Mouse (Mus musculus): Measurements from ENCODE around the gene Herpud1. TPM values are rescaled to one million over a fixed set of nuclear protein-coding genes. Genes with fewer than 3 reads are reported as not detected.

The Herpud1 gene
- total and polyA plus RNA-seq, 3 experiments: 124 to 257 (median 206) TPM

- Histone ChIP-seq H3K36me3 (replicated peaks in 1 of 2; ENCODE audit: control insufficient read depth in 1 of 2, insufficient read depth in 1 of 2, low read length in 1 of 2) (peaks cover 0 to 5% of the 10 kb centered on the region in 2 experiments), H3K4me1 (ENCODE audit: control insufficient read depth in 1 of 2, insufficient read depth in 2 of 2) (peaks cover 21 to 65% of the 10 kb centered on the region in 2 experiments), H3K9ac (ENCODE audit: insufficient read depth, low read depth) (peak overlapping the region; percentile 94), H3K27me3 (replicated peaks) (no peaks in the 10 kb centered on the region), H3K79me2 (replicated peaks; ENCODE audit: control insufficient read depth, extremely low read depth, insufficient read depth, poor library complexity, severe bottlenecking) (peaks cover 60% of the 10 kb centered on the region), H3K4me2 (ENCODE audit: insufficient read depth, low read depth, poor library complexity, severe bottlenecking) (peak overlapping the region; percentile 96), H3K4me3 (replicated peaks in 1 of 3; ENCODE audit: low read depth in 2 of 3, low read length in 2 of 3, poor library complexity in 1 of 3) (peak overlapping the region in 1 of 3 experiments; percentile 37), H3K9me3 (replicated peaks; ENCODE audit: low read length) (no peaks in the 10 kb centered on the region), H3K27ac (ENCODE audit: insufficient read depth, low read depth) (peak overlapping the region; percentile 54; the same call in 1 of the 2 replicates)
- peak; percentile 72 for DNase-seq (ENCODE audit: extremely low read depth)
- in situ Hi-C loops (cut with MboI; ENCODE audit: low pct_ligation_motif_present, low pct_unique_long_range_greater_than_20kb, low sequenced_read_pairs) (no loop called here), dilution Hi-C loops (cut with MboI; ENCODE audit: extremely low pct_ligation_motif_present, extremely low pct_unique_long_range_greater_than_20kb, low sequenced_read_pairs) (no loop called here)
- TF ChIP-seq ZNF384 (IDR thresholded peaks at IDR 0.05; ENCODE audit: low read depth, low read length) (peak; percentile 59; the same call in 1 of the 2 replicates), JUND (conservative IDR thresholded peaks at IDR 0.05; ENCODE audit: low read depth, low read length) (peak; percentile 59; the same call in 1 of the 2 replicates), SMC3 (IDR thresholded peaks at IDR 0.05; ENCODE audit: low read depth, low read length) (no peak), TCF12 (IDR thresholded peaks at IDR 0.05; ENCODE audit: low read depth, low read length) (no peak), ZMIZ1 (IDR thresholded peaks at IDR 0.05; ENCODE audit: low read depth, low read length) (peak; percentile 71; the same call in 1 of the 2 replicates), MAZ (IDR thresholded peaks at IDR 0.05; ENCODE audit: low read depth, low read length) (0 out of 2 replicates have a peak, but pooled peaks have one; percentile 13), ETS1 (conservative IDR thresholded peaks at IDR 0.05; ENCODE audit: low read depth, low read length) (peak; percentile 31; the same call in 1 of the 2 replicates), POLR2A (IDR thresholded peaks at IDR 0.05; ENCODE audit: low read depth, low read length) (0 out of 2 replicates have a peak, but pooled peaks have one; percentile 29), KAT2A (IDR thresholded peaks at IDR 0.05; ENCODE audit: insufficient replicate concordance, low read length) (0 out of 2 replicates have a peak, but pooled peaks have one; percentile 25), MAFK (IDR thresholded peaks at IDR 0.05; ENCODE audit: insufficient replicate concordance, low read length) (no peak), JUN (IDR thresholded peaks at IDR 0.05; ENCODE audit: insufficient read depth, low read depth, low read length) (peak; percentile 30; the same call in 1 of the 2 replicates)
These were observed 50.7 kb downstream of the Herpud1 start for GRCm38 (mm10) chr8:94436900-94437299.

- in situ Hi-C loops (cut with MboI; ENCODE audit: low pct_ligation_motif_present, low pct_unique_long_range_greater_than_20kb, low sequenced_read_pairs): no loop called here
- Histone ChIP-seq H3K4me1 (ENCODE audit: control insufficient read depth in 1 of 2, insufficient read depth in 2 of 2) (peaks cover 17 to 65% of the 10 kb centered on the region in 2 experiments), H3K79me2 (replicated peaks; ENCODE audit: control insufficient read depth, extremely low read depth, insufficient read depth, poor library complexity, severe bottlenecking) (peaks cover 77% of the 10 kb centered on the region), H3K27ac (ENCODE audit: insufficient read depth, low read depth) (peak overlapping the region; percentile 24; the same call in 1 of the 2 replicates), H3K4me3 (replicated peaks in 1 of 3; ENCODE audit: low read depth in 2 of 3, low read length in 2 of 3, poor library complexity in 1 of 3) (peak overlapping the region in 1 of 3 experiments; percentile 28), H3K9ac (ENCODE audit: insufficient read depth, low read depth) (peak overlapping the region; percentile 23), H3K4me2 (ENCODE audit: insufficient read depth, low read depth, poor library complexity, severe bottlenecking) (peak overlapping the region; percentile 59), H3K36me3 (replicated peaks in 1 of 2; ENCODE audit: control insufficient read depth in 1 of 2, insufficient read depth in 1 of 2, low read length in 1 of 2) (peaks cover 0 to 15% of the 10 kb centered on the region in 2 experiments), H3K9me3 (replicated peaks; ENCODE audit: low read length) (no peaks in the 10 kb centered on the region), H3K27me3 (replicated peaks) (no peaks in the 10 kb centered on the region)
- dilution Hi-C loops (cut with MboI; ENCODE audit: extremely low pct_ligation_motif_present, extremely low pct_unique_long_range_greater_than_20kb, low sequenced_read_pairs): no loop called here
- DNase-seq (ENCODE audit: extremely low read depth): no peak
- TF ChIP-seq IRF4 (IDR thresholded peaks at IDR 0.05; ENCODE audit: low read depth, low read length): no peak
These were observed 52.4 kb downstream of the Herpud1 start for GRCm38 (mm10) chr8:94438659-94439058.

GRCm38 (mm10) chr8:94439691-94440090 lies 53.5 kb downstream of the Herpud1 start:
- H3K27me3 ChIP-seq (replicated peaks): no peaks in the 10 kb centered on the region
- H3K36me3 ChIP-seq (replicated peaks in 1 of 2; ENCODE audit: control insufficient read depth in 1 of 2, insufficient read depth in 1 of 2, low read length in 1 of 2): peaks cover under 1 to 20% of the 10 kb centered on the region in 2 experiments
- peaks cover 22 to 72% of the 10 kb centered on the region in 2 experiments for H3K4me1 ChIP-seq (ENCODE audit: control insufficient read depth in 1 of 2, insufficient read depth in 2 of 2)
- in situ Hi-C loops (cut with MboI; ENCODE audit: low pct_ligation_motif_present, low pct_unique_long_range_greater_than_20kb, low sequenced_read_pairs) (no loop called here), dilution Hi-C loops (cut with MboI; ENCODE audit: extremely low pct_ligation_motif_present, extremely low pct_unique_long_range_greater_than_20kb, low sequenced_read_pairs) (no loop called here)
- H3K27ac ChIP-seq (ENCODE audit: insufficient read depth, low read depth): no peak overlapping the region
- no peak for DNase-seq (ENCODE audit: extremely low read depth)
- peaks cover 87% of the 10 kb centered on the region for H3K79me2 ChIP-seq (replicated peaks; ENCODE audit: control insufficient read depth, extremely low read depth, insufficient read depth, poor library complexity, severe bottlenecking)
- H3K9ac ChIP-seq (ENCODE audit: insufficient read depth, low read depth): no peak overlapping the region
- H3K4me2 ChIP-seq (ENCODE audit: insufficient read depth, low read depth, poor library complexity, severe bottlenecking): no peak overlapping the region
- H3K4me3 ChIP-seq (replicated peaks in 1 of 3; ENCODE audit: low read depth in 2 of 3, low read length in 2 of 3, poor library complexity in 1 of 3): no peak overlapping the region
- no peaks in the 10 kb centered on the region for H3K9me3 ChIP-seq (replicated peaks; ENCODE audit: low read length)
- TF ChIP-seq CHD2 (IDR thresholded peaks at IDR 0.05; ENCODE audit: low read length): no peak
- no peak for TF ChIP-seq POLR2A (IDR thresholded peaks at IDR 0.05; ENCODE audit: low read depth, low read length)
- no peak; the same call in 1 of the 2 replicates for TF ChIP-seq MXI1 (IDR thresholded peaks at IDR 0.05; ENCODE audit: low read depth, low read length)
- no peak for TF ChIP-seq USF2 (conservative IDR thresholded peaks at IDR 0.05; ENCODE audit: low read depth, low read length)
- TF ChIP-seq ZNF384 (IDR thresholded peaks at IDR 0.05; ENCODE audit: low read depth, low read length): peak; percentile 91
- TF ChIP-seq JUND (conservative IDR thresholded peaks at IDR 0.05; ENCODE audit: low read depth, low read length): peak; percentile 72
- no peak for TF ChIP-seq RCOR1 (conservative IDR thresholded peaks at IDR 0.05; ENCODE audit: low read depth, low read length)
- TF ChIP-seq JUN (IDR thresholded peaks at IDR 0.05; ENCODE audit: insufficient read depth, low read depth, low read length): 0 out of 2 replicates have a peak, but pooled peaks have one; percentile 24
- 0 out of 2 replicates have a peak, but pooled peaks have one; percentile 13 for TF ChIP-seq ETS1 (conservative IDR thresholded peaks at IDR 0.05; ENCODE audit: low read depth, low read length)
- TF ChIP-seq SMC3 (IDR thresholded peaks at IDR 0.05; ENCODE audit: low read depth, low read length): no peak
- TF ChIP-seq E2F4 (IDR thresholded peaks at IDR 0.05; ENCODE audit: insufficient replicate concordance, low read depth, low read length): no peak
- peak; percentile 58; the same call in 1 of the 2 replicates for TF ChIP-seq EP300 (IDR thresholded peaks at IDR 0.05; ENCODE audit: low read length)
- no peak for TF ChIP-seq CHD1 (IDR thresholded peaks at IDR 0.05; ENCODE audit: low read depth, low read length)
- no peak for TF ChIP-seq USF1 (IDR thresholded peaks at IDR 0.05; ENCODE audit: low read depth, low read length)
- TF ChIP-seq NRF1 (IDR thresholded peaks at IDR 0.05; ENCODE audit: low read depth, low read length): no peak
- TF ChIP-seq SIN3A (IDR thresholded peaks at IDR 0.05; ENCODE audit: low read length): no peak
- TF ChIP-seq PAX5 (IDR thresholded peaks at IDR 0.05; ENCODE audit: low read length): no peak
- TF ChIP-seq CTCF (conservative IDR thresholded peaks at IDR 0.05 in 1 of 2, IDR thresholded peaks at IDR 0.05 in 1 of 2; ENCODE audit: low read depth in 2 of 2, low read length in 2 of 2): no peak
